Mouse (Mus musculus) adrenal gland (tissue): ENCODE measurements around the gene Mpnd.

Source experiments
- intact Hi-C: fragments of 180-260 bp; cut with DNase I; formaldehyde crosslinking; loops from one replicate; pipeline ENCODE4 v1.15.1; 2025

The Mpnd gene

GRCm38 (mm10) chr17:55976255-55976862 lies 29.2 kb upstream of the Mpnd start:
- intact Hi-C loops = loop anchor here (2.0 kb wide), 1 partner anchor 32 kb away; no protein-coding TSS in a partner anchor

GRCm38 (mm10) chr17:55977301-55977700 lies 28.2 kb upstream of the Mpnd start:
- intact Hi-C loops = loop anchor here (2.0 kb wide), 1 partner anchor 32 kb away; no protein-coding TSS in a partner anchor

GRCm38 (mm10) chr17:55986030-55986961 lies 19.2 kb upstream of the Mpnd start, which contains the start of gene Fsd1:
Fsd1 (plus strand) TSS chr17:55986509.
- intact Hi-C loops = no loop called here

GRCm38 (mm10) chr17:55990278-55990898 lies 15.1 kb upstream of the Mpnd start:
- intact Hi-C loops = no loop called here

GRCm38 (mm10) chr17:55996007-55996406 lies 9.5 kb upstream of the Mpnd start:
- intact Hi-C loops = no loop called here

- intact Hi-C loops = no loop called here
These were observed 5.6 kb upstream of the Mpnd start for GRCm38 (mm10) chr17:55999794-56000499.

- intact Hi-C loops = no loop called here
These were observed 2.5 kb upstream of the Mpnd start for GRCm38 (mm10) chr17:56003000-56003399.

GRCm38 (mm10) chr17:56006956-56007355 lies 1.4 kb downstream of the Mpnd start:
- intact Hi-C loops = no loop called here

- intact Hi-C loops = loop anchor here (2.0 kb wide), 1 partner anchor 31 kb away; no protein-coding TSS in a partner anchor
These were observed 2.2 kb downstream of the Mpnd start for GRCm38 (mm10) chr17:56007444-56008355.

- intact Hi-C loops = loop anchor here (2.0 kb wide), 1 partner anchor 32 kb away; no protein-coding TSS in a partner anchor
These were observed 3.0 kb downstream of the Mpnd start for GRCm38 (mm10) chr17:56008356-56009087.

GRCm38 (mm10) chr17:56009088-56009961 lies 3.8 kb downstream of the Mpnd start:
- intact Hi-C loops = loop anchor here (2.0 kb wide), 1 partner anchor 33 kb away; no protein-coding TSS in a partner anchor

GRCm38 (mm10) chr17:56009962-56010240 lies 4.4 kb downstream of the Mpnd start:
- intact Hi-C loops = loop anchor here (2.0 to 5.0 kb wide), 2 partner anchors 33 to 53 kb away; partner anchors contain the start of gene Yju2

GRCm38 (mm10) chr17:56010255-56010654 lies 4.7 kb downstream of the Mpnd start:
- intact Hi-C loops = loop anchor here (5.0 kb wide), 1 partner anchor 53 kb away; the partner anchor contains the start of gene Yju2

GRCm38 (mm10) chr17:56010681-56011080 lies 5.2 kb downstream of the Mpnd start:
- intact Hi-C loops = loop anchor here (5.0 kb wide), 1 partner anchor 53 kb away; the partner anchor contains the start of gene Yju2

GRCm38 (mm10) chr17:56011441-56011840 lies 5.9 kb downstream of the Mpnd start:
- intact Hi-C loops = loop anchor here (5.0 kb wide), 1 partner anchor 54 kb away; the partner anchor contains the start of gene Yju2

GRCm38 (mm10) chr17:56015293-56015692 lies 9.8 kb downstream of the Mpnd start:
- intact Hi-C loops = no loop called here

- intact Hi-C loops = no loop called here
These were observed 10.9 kb downstream of the Mpnd start for GRCm38 (mm10) chr17:56016382-56016781.
